In genomic region chr7:116701466-116702342, GRCm38 (mm10) we compare ENCODE assay signal across 8 mouse cellular contexts.
DNase-seq lines count a peak whose midpoint lies in the region; ATAC-seq and TF ChIP-seq lines count a peak whose summit lies in the region.

No protein-coding gene starts in this region.

- no peak for TF ChIP-seq EP300 in stomach, postnatal 0 days (optimal IDR thresholded peaks at IDR 0.05)

- H3K36me3 ChIP-seq in embryonic facial prominence, embryonic 11.5 days (replicated peaks; ENCODE audit: control insufficient read depth, insufficient read depth, low read depth, low read length), result no peaks in the 10 kb centered on the region
- no peaks in the 10 kb centered on the region for H3K36me3 ChIP-seq in kidney, embryonic 14.5 days (ENCODE audit: control insufficient read depth, insufficient read depth, low read length)
- H3K36me3 ChIP-seq in limb, embryonic 14.5 days (ENCODE audit: control insufficient read depth, insufficient read depth, low read length), result no peaks in the 10 kb centered on the region
- no peaks in the 10 kb centered on the region for H3K36me3 ChIP-seq in neural tube, embryonic 12.5 days
- H3K36me3 ChIP-seq in stomach, postnatal 0 days (ENCODE audit: control insufficient read depth, insufficient read depth, low read length), result no peaks in the 10 kb centered on the region

- 49% methylated on average over 14 of the region's 14 CpGs for WGBS in embryonic facial prominence, embryonic 11.5 days
- WGBS in kidney, embryonic 14.5 days, result 25% methylated on average over 14 of the region's 14 CpGs
- 41% methylated on average over 14 of the region's 14 CpGs for WGBS in limb, embryonic 14.5 days
- WGBS in neural tube, embryonic 12.5 days, result 50% methylated on average over 14 of the region's 14 CpGs
- 32% methylated on average over 14 of the region's 14 CpGs for WGBS in stomach, postnatal 0 days

- H3K4me1 ChIP-seq in embryonic facial prominence, embryonic 11.5 days (ENCODE audit: control insufficient read depth, insufficient read depth, low read length), result no peaks in the 10 kb centered on the region
- H3K4me1 ChIP-seq in kidney, embryonic 14.5 days (ENCODE audit: control insufficient read depth, insufficient read depth, low read length), result 0 out of 2 replicates have a peak, but pooled peaks cover 4% of the 10 kb centered on the region
- no peaks in the 10 kb centered on the region for H3K4me1 ChIP-seq in limb, embryonic 14.5 days (ENCODE audit: control insufficient read depth, insufficient read depth, low read length)
- H3K4me1 ChIP-seq in neural tube, embryonic 12.5 days, result no peaks in the 10 kb centered on the region
- no peaks in the 10 kb centered on the region for H3K4me1 ChIP-seq in stomach, postnatal 0 days (replicated peaks; ENCODE audit: control insufficient read depth, insufficient read depth)

- no peak for TF ChIP-seq POLR2A in limb, embryonic 14.5 days (IDR thresholded peaks at IDR 0.05; ENCODE audit: borderline replicate concordance, extremely low read depth, insufficient read depth, insufficient read length)

- no peak for ATAC-seq in cerebellum, adult (ENCODE audit: insufficient number of reproducible peaks, low FRiP score, low TSS enrichment)
- ATAC-seq in embryonic facial prominence, embryonic 11.5 days (replicated peaks; ENCODE audit: insufficient number of reproducible peaks, low FRiP score, low TSS enrichment, low read depth), result 0 out of 2 replicates have a peak, but pooled peaks have one; percentile 51
- ATAC-seq in kidney, embryonic 14.5 days (ENCODE audit: low FRiP score, low TSS enrichment), result peak; percentile 86
- ATAC-seq in limb, embryonic 14.5 days (ENCODE audit: low FRiP score, low read depth), result peak; percentile 57
- 0 out of 2 replicates have a peak, but pooled peaks have one; percentile 44 for ATAC-seq in neural tube, embryonic 12.5 days (ENCODE audit: low FRiP score, low read depth)
- ATAC-seq in stomach, postnatal 0 days (ENCODE audit: low FRiP score, low TSS enrichment), result peak; percentile 40; the same call in 1 of the 2 replicates

- no peaks in the 10 kb centered on the region for H3K9me3 ChIP-seq in embryonic facial prominence, embryonic 11.5 days (replicated peaks; ENCODE audit: control insufficient read depth, low read length)
- peaks cover 5% of the 10 kb centered on the region; the same call in 1 of the 2 replicates for H3K9me3 ChIP-seq in kidney, embryonic 14.5 days (ENCODE audit: control insufficient read depth, low read length)
- no peaks in the 10 kb centered on the region for H3K9me3 ChIP-seq in limb, embryonic 14.5 days (ENCODE audit: control insufficient read depth, low read length)
- H3K9me3 ChIP-seq in neural tube, embryonic 12.5 days, result 0 out of 2 replicates have a peak, but pooled peaks cover 5% of the 10 kb centered on the region
- H3K9me3 ChIP-seq in stomach, postnatal 0 days (ENCODE audit: control insufficient read depth, low read length), result no peaks in the 10 kb centered on the region

- H3K27ac ChIP-seq in embryonic facial prominence, embryonic 11.5 days (replicated peaks; ENCODE audit: low read depth, low read length), result no peak overlapping the region
- H3K27ac ChIP-seq in kidney, embryonic 14.5 days (ENCODE audit: low read depth, low read length), result peak overlapping the region; percentile 56; the same call in 1 of the 2 replicates
- no peak overlapping the region for H3K27ac ChIP-seq in limb, embryonic 14.5 days (replicated peaks; ENCODE audit: low read depth, low read length)
- H3K27ac ChIP-seq in neural tube, embryonic 12.5 days, result no peak overlapping the region
- no peak overlapping the region for H3K27ac ChIP-seq in stomach, postnatal 0 days (replicated peaks)

- no peak overlapping the region for H3K4me2 ChIP-seq in embryonic facial prominence, embryonic 11.5 days (ENCODE audit: low read depth, low read length)
- no peak overlapping the region for H3K4me2 ChIP-seq in kidney, embryonic 14.5 days (replicated peaks; ENCODE audit: low read depth, low read length)
- H3K4me2 ChIP-seq in limb, embryonic 14.5 days (replicated peaks; ENCODE audit: low read depth, low read length, severe bottlenecking), result no peak overlapping the region
- H3K4me2 ChIP-seq in neural tube, embryonic 12.5 days (replicated peaks), result no peak overlapping the region
- H3K4me2 ChIP-seq in stomach, postnatal 0 days (replicated peaks; ENCODE audit: low read depth), result no peak overlapping the region

- no peak overlapping the region for H3K4me3 ChIP-seq in embryonic facial prominence, embryonic 11.5 days (ENCODE audit: low read depth, low read length)
- H3K4me3 ChIP-seq in kidney, embryonic 14.5 days (ENCODE audit: low read length), result no peak overlapping the region
- no peak overlapping the region for H3K4me3 ChIP-seq in limb, embryonic 14.5 days (replicated peaks; ENCODE audit: low read length)
- H3K4me3 ChIP-seq in neural tube, embryonic 12.5 days, result no peak overlapping the region
- no peak overlapping the region for H3K4me3 ChIP-seq in stomach, postnatal 0 days (ENCODE audit: low read depth, low read length)

- TF ChIP-seq CTCF in stomach, postnatal 0 days (IDR thresholded peaks at IDR 0.05; ENCODE audit: low read depth), result peak; percentile 94

- no peaks in the 10 kb centered on the region for H3K27me3 ChIP-seq in embryonic facial prominence, embryonic 11.5 days (ENCODE audit: control insufficient read depth, insufficient read depth, low read length)
- H3K27me3 ChIP-seq in kidney, embryonic 14.5 days (ENCODE audit: control insufficient read depth, insufficient read depth, low read length), result no peaks in the 10 kb centered on the region
- no peaks in the 10 kb centered on the region for H3K27me3 ChIP-seq in limb, embryonic 14.5 days (ENCODE audit: control insufficient read depth, insufficient read depth, low read length)
- H3K27me3 ChIP-seq in neural tube, embryonic 12.5 days (replicated peaks), result no peaks in the 10 kb centered on the region
- no peaks in the 10 kb centered on the region for H3K27me3 ChIP-seq in stomach, postnatal 0 days (ENCODE audit: control insufficient read depth, insufficient read depth, low read length)

- DNase-seq in cerebellum, adult 11 months, result peak; percentile 2
- peak; percentile 82 for DNase-seq in embryonic facial prominence, embryonic 11.5 days (ENCODE audit: low spot score)
- DNase-seq in heart, adult 8-10 months (ENCODE audit: low spot score), result peak; percentile 78
- DNase-seq in limb, embryonic 14.5 days (ENCODE audit: low spot score), result peak; percentile 68
- DNase-seq in stomach, postnatal 0 days (ENCODE audit: low spot score), result peak; percentile 77

- H3K9ac ChIP-seq in embryonic facial prominence, embryonic 11.5 days (replicated peaks; ENCODE audit: low read length), result no peak overlapping the region
- no peak overlapping the region for H3K9ac ChIP-seq in kidney, embryonic 14.5 days (ENCODE audit: low read depth, low read length)
- no peak overlapping the region for H3K9ac ChIP-seq in limb, embryonic 14.5 days (ENCODE audit: low read depth, low read length, severe bottlenecking)
- no peak overlapping the region for H3K9ac ChIP-seq in neural tube, embryonic 12.5 days
- H3K9ac ChIP-seq in stomach, postnatal 0 days (ENCODE audit: low read length), result no peak overlapping the region

Comparison
In these comparisons a context has a peak if more than half of its experiments do, and no peak if none do; other contexts are left out.
1. DNase-seq: peak in every context shown above with its lines; median percentile 82 in embryonic facial prominence, embryonic 11.5 days; 78 in heart, adult 8-10 months; 77 in stomach, postnatal 0 days; 68 in limb, embryonic 14.5 days; 2 in cerebellum, adult 11 months.